Mouse (Mus musculus) kidney, adult 2 months (tissue): ENCODE data around the gene Mogat1.

Experiments used
- CTCF ChIP-seq: fragments of 200-500 bp; conservative IDR thresholded peaks from 2 replicates; pipeline ENCODE4 v1.5.1; 2011; ENCODE audit warnings: low read depth, mild to moderate bottlenecking, control low read depth, low read length, moderate library complexity, mixed read lengths; ENCODE audit not compliant: insufficient read depth, insufficient read length
- POLR2A ChIP-seq: fragments of 200-500 bp; IDR thresholded peaks from one replicate; pipeline ENCODE4 v1.6.1; 2011; ENCODE audit warnings: low read depth, low read length, control low read depth

- TF ChIP-seq CTCF: no peak
- no peak for TF ChIP-seq POLR2A
These were observed 58.8 kb downstream of the Mogat1 start for GRCm38 (mm10) chr1:78569617-78570016.
